Mouse (Mus musculus) cerebellum, postnatal 36 days (tissue): ENCODE measurements around the gene Rasl10b.

Experiments used
- DNase-seq, 2 experiments: peaks; one replicate each; pipeline ENCODE4 v3.0.0; 2021 to 2022; ENCODE audit warnings: mixed read lengths in 2 of 2

Rasl10b gene

DNA sequence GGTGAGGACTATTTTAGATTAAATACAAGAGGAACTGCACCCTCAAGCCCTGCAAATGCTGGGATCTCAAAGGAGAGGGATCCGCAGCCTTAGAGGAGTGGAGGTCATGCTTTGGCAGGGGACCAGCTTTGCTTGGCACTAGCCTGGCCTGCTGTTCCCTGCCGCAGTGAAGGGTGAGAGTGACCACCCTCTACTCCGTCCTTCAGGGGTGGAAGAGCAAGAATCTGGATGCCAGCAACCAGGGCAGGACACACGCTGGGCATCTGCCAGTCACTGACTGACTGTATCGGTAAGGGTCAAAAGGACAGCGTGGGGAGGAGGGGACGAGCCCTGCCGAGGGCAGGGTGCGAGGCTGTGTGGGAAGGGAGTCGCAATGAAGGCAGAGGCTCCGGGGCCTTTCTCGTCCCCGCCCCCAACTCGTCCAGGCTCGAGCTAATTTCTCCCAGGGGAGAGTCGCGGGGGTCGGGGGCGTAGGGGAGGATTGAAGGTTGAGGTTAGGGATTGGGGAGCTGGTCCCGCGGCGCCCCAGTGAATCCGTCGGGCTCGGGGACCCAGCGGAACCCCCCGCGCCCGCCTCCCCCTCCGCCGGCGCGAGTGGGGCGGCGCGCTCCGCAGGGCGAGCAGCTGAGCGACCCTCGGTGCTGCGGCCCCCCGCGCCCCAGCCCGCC lies at the start of gene Rasl10b:
Rasl10b (plus strand) TSS at position 51 of the 668 bp plus-strand sequence.
- peak; percentile 58 to 67 for DNase-seq

DNA sequence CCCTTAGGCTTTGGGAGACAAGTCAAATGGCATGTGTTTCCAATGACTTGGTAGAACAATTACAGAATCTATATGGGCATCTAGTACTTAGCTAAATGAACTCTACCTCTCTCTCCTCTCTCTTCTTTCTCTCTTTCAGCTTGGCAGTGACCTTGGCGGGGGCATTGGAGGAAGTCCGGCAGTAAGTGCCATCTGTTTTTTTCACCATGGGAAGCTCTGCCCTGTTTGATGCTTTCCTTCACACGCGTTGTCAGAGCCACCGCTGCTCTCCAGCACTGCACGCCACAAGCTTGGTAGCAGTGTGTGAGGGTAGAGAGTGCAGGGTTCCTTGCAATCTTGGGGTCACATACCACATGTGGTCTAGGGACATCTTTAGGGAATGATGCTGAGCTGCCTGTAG lies 44.3 kb upstream of the Rasl10b start:
- DNase-seq = peak; percentile 32 to 35

DNA sequence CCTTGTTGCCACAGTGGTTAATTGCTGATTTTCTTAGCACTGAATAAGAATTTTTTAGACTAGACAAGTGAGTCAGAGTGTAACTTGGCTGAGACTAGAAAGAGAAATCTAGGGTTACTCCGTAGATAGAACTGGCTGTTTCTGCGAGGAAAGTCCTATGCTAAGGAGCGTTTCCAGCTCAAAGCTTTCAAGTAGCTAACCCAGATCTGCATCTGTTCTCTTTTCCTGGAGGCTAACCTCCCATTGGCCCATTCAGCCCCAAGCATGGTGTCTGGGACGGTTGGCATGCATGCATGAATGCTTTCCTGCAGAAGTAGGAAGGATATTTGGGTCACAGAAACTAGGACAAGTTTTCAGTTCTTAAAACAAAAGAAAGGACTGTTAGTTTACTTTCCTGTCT lies 37.7 kb upstream of the Rasl10b start:
- peak; percentile 28 to 32 for DNase-seq

DNA sequence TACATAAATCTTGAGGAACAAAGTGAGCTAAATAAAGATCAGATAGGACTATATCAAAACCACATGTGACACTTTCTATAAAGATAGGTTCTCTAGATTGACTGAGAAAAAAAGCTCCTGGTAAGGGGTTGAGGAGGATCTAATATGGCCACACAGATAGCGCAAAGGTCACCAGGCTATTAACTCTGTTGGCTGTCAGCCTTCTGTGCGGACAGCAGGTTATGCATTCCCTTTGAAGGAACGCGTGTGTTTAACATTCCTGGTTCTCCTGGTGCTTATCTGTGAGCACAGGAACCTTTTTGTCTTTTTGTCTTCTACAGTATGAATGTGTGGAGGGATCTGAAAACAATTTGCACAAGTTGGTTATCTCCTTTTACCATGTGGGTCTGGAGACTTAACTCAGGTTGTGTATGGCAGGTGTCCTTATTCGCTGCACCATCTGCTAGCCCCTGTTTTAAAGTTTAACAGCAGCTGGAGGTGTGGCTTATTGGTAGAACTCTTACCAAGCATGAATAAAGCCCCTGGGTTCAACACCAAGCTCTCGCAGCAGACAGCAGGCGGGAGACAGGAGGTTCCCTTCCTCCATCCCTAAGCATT lies 29.1 kb upstream of the Rasl10b start:
- no peak for DNase-seq

DNA sequence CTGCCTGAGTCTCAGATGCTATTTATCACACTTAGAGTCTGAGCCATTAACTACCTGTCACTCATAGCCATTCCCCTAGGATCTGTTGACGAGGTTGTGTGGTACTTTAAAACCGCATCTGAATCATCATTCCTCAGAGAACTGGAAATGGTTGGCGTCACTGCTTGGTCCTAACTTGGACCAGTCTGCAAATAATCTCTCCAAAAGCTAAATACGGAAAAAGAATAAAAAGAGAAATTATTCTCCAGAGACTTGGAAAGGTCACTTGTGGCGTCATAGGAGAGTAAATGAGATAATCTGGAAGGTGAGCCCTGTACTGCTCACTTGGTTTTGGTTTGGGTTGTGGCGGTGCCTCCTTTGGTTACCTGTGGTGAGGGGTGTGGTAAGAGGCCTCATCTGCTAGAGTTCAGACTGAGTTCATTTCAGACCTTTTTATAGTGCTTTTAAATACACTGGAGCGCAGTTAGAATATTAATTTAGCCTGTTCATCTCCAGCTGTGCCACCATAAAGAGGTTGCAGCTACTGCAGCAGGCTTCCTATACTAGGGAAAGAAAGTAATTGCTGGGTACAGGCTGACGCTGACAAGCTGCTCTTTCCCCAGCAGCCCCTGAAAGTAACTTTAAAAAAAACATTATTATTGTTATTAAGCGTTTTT lies 25.9 kb upstream of the Rasl10b start:
- no peak for DNase-seq

DNA sequence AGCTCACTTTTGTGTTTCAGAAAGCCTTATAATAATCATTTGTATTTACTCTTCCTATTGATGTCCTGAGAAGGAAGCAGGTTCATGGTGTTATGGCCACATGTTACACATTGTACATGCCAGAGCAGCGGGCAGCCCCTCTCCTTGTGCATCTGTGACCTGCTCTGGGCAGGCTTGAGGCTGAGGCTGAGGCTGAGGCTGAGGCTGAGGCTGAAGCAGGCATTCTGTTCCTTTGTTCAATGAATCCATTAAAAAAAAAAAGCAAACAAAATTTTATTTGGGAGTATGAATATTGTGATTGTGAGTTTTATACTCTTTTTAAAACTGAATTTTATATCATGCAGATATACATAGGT lies 25.4 kb upstream of the Rasl10b start:
- no peak for DNase-seq

DNA sequence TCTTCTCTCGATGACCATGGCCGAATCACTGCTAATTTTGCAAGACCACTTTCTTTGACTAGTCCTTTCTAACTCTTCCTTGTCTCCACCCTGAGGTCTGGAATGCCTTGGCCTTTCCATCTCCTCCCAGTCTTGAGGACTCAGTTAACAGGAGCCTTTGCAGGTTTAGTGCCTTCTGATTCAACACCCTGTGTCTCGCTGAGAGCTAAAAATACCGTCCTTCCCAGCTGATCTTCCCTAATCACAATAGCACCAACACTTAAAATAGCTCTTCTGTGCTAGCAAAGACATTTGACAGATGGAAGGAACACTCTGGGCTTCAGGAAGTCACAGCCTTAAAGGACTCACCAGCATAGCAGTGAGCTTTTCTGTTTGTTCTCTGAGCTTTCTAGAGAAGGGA lies 15.9 kb upstream of the Rasl10b start:
- peak in 1 of 2 experiments; percentile 53 for DNase-seq

DNA sequence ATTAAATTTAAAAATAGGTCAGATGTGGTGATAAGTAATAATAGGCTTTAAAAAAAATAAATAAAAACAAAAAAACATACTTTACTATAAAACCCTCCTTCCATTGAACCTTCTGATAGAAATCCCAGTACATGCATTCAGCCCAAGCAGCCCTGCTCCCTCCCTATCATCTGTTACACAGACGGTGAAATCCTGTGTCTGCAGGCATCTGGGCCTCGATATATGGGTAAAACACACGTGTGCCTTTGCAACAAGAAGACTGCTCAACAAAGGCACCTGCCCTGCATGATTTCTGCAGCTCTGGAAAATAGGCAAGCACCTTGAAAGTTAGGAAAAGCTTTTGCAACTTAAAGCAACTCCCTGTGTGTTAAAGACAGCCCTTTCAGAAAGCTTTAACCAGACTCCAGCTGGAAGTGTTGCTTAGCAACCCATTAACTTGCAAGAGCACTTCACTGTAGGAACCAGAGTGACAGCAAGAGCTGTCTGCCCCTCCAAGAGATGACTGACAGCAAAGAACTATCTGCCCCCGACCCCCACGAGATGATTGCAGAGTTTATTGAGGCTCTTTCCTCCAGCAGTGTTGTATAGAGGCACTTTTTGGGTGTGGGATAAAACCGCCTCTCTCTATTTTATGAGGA lies 14.0 kb upstream of the Rasl10b start:
- no peak for DNase-seq

DNA sequence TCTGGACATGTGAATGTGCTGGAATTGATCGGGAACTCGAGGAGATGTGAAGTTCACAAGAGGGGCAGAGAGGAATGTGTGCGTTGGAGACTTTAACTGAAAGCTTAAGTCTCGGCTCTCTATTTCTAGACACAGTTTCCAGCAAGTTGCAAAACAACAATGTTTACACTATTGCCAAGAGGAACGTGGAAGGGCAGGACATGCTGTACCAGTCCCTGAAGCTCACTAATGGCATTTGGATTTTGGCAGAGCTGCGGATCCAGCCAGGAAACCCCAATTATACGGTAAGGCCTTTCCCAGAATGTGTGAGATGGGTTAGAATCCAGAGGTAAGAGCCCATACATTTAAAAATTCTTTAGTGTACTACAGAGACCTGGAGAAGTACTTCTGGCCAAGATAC lies 11.3 kb upstream of the Rasl10b start:
- no peak for DNase-seq

DNA sequence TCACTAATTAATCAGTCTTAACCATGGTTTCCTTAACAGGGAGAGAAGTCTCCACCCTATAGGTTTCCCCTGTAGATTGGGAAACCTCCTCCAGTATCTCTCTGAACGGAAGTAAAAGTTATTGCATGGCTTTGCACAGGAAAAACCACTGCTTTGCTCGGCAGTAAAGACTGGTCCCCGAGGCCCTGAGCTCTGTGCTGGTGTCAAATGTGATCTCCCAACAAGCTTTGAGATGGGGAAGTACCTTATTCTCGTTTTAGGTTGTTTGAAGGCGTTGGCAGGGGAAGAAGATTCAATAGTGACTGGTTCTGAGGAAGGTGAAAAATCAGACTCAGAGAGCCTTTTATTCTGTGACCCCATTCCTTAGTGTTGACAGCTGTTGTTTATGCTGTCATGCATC lies 10.2 kb upstream of the Rasl10b start:
- DNase-seq = no peak

DNA sequence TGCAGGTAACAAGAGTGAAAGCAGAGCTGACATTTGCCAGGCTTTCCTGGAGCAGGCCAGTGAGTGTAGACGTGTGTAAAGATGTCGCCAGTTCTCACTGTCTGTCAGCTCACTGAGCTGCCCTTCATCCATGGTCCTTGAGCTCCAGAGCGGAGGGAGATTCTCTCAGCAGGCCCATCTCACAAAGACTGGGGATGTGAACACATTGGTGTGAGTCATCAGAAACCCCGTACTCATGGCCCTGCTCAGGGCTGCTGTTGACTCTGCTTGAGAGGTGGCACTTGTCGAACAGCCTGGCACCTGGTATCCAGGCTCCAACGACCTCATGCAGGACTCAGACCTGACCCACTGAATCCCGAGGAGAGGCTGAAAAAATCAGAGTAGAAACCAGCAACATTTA lies 5.2 kb upstream of the Rasl10b start:
- DNase-seq = no peak

DNA sequence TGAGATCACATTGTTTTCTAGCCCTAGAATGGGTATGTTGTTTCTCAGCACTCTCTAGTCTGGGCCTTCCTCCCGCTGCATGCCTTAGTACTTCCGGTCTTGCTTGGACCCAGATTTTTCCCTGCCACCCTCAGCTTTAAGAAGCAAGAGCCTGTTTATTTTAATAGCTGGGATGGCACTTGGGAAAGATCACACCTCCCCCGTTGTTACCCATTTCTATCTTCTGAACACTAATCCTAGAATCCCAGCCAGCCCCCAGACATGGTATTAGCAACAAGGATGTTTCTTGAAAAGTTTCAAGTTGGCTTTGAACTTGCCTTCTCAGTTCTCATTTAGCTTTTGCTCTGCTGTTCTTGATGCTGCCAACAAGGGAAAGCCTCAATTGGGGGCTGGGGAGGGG lies 2.5 kb upstream of the Rasl10b start:
- no peak for DNase-seq

DNA sequence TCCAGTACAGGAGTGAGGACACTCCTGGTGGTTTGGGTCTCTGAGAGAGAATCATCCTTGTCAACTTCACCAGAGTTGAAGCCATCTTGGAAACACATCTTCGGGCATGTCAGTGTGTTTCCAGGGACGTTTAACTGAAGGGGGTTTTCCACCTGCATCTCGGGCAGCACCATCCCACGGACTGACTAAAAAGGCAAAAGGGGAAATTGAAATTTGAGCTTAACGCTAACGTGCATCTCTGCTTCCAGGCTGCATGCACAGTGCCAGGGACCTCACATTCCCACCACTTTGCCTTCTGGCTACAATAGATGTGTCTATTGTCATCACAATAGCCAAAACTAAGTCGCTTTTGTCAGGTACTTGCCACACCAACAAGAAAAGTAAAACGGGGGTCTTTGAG lies 695 bp upstream of the Rasl10b start:
- DNase-seq = no peak

DNA sequence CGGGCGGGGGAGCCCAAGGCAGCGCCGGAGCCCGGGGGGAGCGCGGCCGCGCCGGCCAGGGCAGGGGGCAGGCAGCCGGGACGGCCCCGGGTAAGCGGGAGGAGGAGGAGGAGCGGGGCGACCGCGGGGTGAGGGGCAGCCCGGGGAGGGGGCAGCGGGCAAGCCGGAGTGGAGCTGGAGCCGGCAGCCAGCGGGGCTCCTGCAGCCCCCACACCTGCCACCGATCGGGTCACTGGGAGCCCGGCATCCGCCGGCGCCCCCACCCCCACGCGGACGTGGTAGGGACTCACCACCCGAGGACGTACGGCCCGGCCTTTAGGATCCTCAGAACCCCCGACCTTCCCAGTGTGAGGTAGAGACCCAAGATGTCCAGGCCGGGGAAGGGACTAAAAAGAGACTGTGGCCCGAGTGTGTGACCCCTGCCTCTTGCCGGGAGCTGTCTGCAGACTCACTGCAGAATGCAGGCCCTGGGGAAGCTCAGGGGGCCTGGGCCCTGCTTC lies 905 bp downstream of the Rasl10b start:
- peak; percentile 41 to 45 for DNase-seq

DNA sequence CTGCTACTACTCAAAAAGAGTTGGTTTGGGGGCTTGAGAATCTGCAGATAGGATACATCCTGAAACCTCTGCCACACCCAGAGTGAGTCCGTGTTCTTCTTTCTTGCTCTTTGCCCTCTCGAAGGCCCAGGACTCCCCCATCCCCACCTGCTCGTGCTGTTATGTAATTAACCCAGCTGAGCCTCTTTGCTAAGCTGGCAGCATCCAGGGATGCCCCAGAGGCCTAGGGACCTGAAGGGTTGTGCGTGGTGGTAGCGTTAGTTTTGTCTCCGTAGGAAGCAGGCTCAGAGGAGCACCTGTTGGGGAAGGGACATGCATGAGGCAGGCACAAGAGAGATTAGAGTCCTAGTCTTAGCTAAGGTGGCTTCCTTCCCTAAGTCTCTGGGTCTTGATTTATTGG lies 1.6 kb downstream of the Rasl10b start:
- DNase-seq = no peak

DNA sequence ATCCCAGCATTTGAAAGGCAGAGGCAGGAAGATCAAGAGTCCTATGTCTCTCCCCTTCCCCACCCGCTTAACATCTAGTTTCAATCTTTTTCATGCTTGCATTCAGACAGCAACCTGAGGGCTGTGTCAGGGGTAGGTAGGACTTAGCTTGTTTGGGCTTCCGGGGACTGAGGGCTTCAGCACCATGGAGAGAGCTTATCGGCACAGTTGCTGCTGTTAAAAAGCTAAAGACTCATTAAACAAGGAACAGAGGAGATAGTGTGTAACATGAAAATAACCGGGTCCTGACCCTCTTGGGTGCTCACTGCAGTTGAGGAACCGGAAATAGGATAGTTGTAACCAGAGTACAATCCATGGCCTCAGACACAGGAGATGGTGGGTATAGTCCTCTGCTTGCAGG lies 8.1 kb downstream of the Rasl10b start:
- DNase-seq = no peak

DNA sequence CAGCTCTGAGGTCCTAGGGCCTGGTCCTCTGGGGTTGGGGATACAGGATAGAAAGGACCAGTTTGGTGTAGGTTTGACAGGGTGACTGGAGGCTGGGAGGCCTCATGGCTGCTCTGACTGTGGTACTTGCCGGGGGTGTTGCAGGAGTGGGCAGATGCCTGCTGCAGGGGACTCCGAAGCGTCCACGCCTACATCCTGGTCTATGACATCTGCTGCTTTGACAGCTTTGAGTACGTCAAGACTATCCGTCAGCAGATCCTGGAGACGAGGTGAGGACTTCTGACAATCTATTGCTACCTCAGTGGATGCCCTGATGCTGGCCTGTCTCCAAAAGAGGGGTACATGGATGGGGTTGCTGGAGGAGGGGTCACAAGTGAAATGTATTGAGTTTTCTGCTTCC lies 8.8 kb downstream of the Rasl10b start:
- no peak for DNase-seq

DNA sequence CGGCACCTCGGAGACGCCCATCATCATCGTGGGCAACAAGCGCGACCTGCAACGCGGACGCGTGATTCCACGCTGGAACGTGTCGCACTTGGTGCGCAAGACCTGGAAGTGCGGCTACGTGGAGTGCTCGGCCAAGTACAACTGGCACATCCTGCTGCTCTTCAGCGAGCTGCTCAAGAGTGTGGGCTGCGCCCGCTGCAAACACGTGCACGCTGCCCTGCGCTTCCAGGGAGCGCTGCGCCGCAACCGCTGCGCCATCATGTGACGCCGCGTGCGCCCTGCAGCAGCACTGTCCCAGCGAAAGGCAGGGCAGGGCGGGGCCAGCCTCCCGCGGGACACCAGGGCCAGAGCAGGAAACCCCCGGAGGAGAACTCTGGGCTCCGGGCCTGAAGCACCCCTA lies 9.6 kb downstream of the Rasl10b start:
- DNase-seq = peak; percentile 44

DNA sequence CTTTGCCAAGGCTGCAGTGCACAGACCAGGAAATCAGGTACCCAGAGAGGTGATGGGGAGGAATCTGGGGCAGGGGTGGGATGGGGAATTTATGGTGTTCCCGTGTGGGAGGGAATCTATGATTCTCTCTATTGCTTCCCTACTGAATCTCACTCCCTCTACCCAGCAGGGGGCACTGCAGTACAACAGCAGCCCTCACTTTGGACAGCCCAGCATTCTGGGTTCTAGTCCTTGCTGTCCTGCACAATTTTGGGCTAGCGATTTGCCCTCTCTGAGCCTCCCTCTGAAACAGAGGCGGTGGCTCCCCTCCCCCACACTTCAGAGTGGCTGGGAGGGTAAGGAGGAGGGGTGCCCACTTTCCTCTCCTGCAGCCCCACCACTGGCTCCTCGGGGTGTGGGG lies 11.4 kb downstream of the Rasl10b start:
- DNase-seq = peak in 1 of 2 experiments; percentile 27

DNA sequence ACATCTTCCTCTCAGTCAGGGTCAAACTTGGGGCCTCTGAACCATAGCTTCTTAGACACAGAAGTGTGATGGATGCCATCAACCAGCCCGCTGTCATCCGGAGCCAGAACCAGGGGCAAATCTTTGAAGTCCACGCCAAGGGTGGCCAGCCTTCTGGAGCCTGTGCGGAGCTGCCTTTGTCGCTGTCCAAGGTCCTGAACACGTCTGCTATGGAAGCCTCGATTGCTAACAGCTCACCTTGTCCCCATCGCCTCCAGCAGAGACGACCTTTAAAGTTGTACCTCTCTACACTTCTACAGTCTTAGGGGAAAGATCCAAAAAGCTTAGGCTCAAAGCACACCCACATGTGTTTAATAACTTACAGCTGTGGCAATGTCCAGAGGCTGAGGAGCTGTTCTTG lies 12.4 kb downstream of the Rasl10b start:
- DNase-seq = no peak

DNA sequence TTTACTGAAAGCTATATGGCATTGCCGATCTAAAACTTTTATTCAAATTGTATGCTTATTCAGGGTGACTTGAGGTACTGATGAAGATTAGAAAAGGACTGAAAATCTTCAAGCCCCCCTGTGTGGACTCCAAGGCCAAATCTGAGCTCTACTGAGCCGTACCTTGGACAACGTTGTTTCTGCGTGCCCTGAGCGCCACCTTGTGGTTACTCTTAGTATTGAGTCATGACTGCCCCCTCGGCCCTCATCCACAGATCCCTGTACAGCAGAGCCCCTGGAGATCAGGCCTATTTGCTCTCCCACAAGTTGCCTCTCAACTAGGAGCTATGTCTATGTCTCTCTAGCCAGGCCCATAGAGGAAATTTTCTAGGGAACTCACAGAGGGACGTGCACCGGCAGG lies 15.7 kb downstream of the Rasl10b start:
- DNase-seq = peak; percentile 78 to 88

DNA sequence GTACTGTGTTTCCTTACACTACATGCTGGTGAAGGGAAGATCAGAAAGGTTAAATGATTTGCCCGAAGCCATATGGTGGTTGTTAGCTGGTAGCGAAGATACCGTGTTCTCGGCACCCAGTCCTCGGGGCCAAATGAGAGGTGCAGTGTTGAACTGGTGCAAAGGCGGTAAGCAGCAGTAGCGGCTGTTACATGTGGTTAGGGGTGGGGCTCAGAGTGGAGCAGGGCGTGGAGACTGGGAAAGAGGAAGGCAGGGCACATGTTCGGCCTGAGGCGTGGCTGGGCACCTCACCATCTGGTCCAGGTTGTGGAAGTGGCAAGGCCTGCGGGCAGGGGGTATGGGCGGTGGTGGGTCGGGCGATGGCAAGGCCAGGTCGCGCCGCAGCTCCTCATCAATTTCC lies 18.0 kb downstream of the Rasl10b start:
- DNase-seq = no peak

DNA sequence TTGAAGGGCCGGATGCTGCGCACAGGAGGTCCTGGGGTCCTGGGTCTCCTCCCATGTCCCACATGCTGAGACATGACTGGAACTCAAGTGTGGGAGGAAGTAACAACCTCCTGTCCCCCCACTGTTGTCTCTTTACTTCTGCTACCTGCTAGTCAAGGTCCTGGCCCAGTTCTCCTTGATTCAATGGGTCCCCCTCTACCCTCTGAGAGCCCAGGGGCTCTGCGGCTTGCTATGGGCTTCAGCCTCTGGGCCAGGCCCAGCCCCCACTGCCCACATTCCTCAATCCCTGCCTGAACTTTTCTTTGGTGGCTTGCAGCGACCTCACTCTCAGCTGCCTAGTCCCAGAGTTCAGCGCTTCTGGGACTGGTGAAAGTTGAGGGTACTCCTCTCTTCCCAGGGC lies 20.4 kb downstream of the Rasl10b start, which contains the start of gene Gas2l2:
Gas2l2 (minus strand) TSS at position 101 of the 400 bp plus-strand sequence.
- no peak for DNase-seq

DNA sequence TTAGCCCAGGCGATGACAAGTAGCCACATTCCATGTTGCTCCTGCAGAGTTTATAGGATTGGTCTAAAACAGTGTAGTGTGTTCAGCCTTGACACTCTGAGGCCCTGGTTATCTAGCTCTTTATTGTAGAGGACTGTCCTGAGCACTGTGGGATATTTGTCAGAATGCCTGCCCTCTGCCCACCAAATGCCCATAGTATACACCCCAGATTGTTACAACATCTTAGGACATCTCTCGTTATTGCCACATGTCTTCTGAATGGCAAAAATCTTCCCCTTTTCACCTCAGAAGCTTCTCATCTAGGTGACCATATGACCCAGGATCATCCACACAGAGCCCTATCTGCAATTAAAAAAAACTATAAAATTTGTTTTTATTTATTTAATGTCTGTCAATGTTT lies 23.6 kb downstream of the Rasl10b start:
- DNase-seq = no peak
